Mouse (Mus musculus) embryo, embryonic 11.5 days (tissue): ENCODE measurements around the gene Higd2a.
A peak's percentile ranks its signal among the peaks of the same experiment; 100 is the strongest.

Experiments
- DNase-seq: peaks from one replicate; pipeline ENCODE4 v3.0.0-alpha.2; 2012; ENCODE audit warnings: low read depth, low spot score

The Higd2a gene

GRCm38 (mm10) chr13:54621155-54621932 is 31.3 kb downstream of the Higd2a start, which contains the start of gene Faf2:
Gene Faf2, plus strand, starts transcription at chr13:54621784.
- DNase-seq = peak; percentile 97

GRCm38 (mm10) chr13:54621960-54622521 is 32.0 kb downstream of the Higd2a start:
- DNase-seq = no peak

GRCm38 (mm10) chr13:54629128-54629527 is 39.1 kb downstream of the Higd2a start:
- DNase-seq = no peak

GRCm38 (mm10) chr13:54632731-54633277 is 42.8 kb downstream of the Higd2a start:
- no peak for DNase-seq

GRCm38 (mm10) chr13:54635011-54635410 is 45.0 kb downstream of the Higd2a start:
- DNase-seq = no peak
